Mouse (Mus musculus) c-Kit-positive CD71-positive TER-119-negative erythroid progenitor cells, embryonic 14.5 days (primary cell): ENCODE results near the gene Plp1.

Experiments used
- DNase-seq: peaks from one replicate; pipeline ENCODE4 v3.0.0-alpha.2; 2013; ENCODE audit warnings: low read depth

Plp1 gene

GRCm38 (mm10) chrX:136822371-136822770 is at the start of gene Plp1:
Gene Plp1, plus strand, starts transcription at chrX:136822671.
- no peak for DNase-seq

GRCm38 (mm10) chrX:136773035-136773434 is 49.4 kb upstream of the Plp1 start:
- no peak for DNase-seq

- no peak for DNase-seq
Measured at GRCm38 (mm10) chrX:136778046-136778445, 44.4 kb upstream of the Plp1 start.

GRCm38 (mm10) chrX:136779262-136779661 is 43.2 kb upstream of the Plp1 start:
- DNase-seq, result no peak

- DNase-seq, result no peak
Measured at GRCm38 (mm10) chrX:136780041-136780440, 42.4 kb upstream of the Plp1 start, which contains the start of gene Glra4. Gene Glra4, minus strand, starts transcription at chrX:136780141.

- DNase-seq, result no peak
Measured at GRCm38 (mm10) chrX:136789446-136789845, 33.0 kb upstream of the Plp1 start.

- DNase-seq, result no peak
Measured at GRCm38 (mm10) chrX:136797223-136797622, 25.2 kb upstream of the Plp1 start.

- no peak for DNase-seq
Measured at GRCm38 (mm10) chrX:136819752-136820151, 2.7 kb upstream of the Plp1 start.

GRCm38 (mm10) chrX:136820250-136820649 is 2.2 kb upstream of the Plp1 start:
- DNase-seq, result peak; percentile 17

- DNase-seq, result no peak
Measured at GRCm38 (mm10) chrX:136825016-136825415, 2.5 kb downstream of the Plp1 start.

GRCm38 (mm10) chrX:136828610-136829009 is 6.1 kb downstream of the Plp1 start:
- DNase-seq, result no peak

- no peak for DNase-seq
Measured at GRCm38 (mm10) chrX:136850300-136850699, 27.8 kb downstream of the Plp1 start.

GRCm38 (mm10) chrX:136868061-136869040 is 45.9 kb downstream of the Plp1 start, which contains the start of gene Rab9b:
Gene Rab9b, minus strand, starts transcription at chrX:136868755.
- DNase-seq, result no peak
